Mouse (Mus musculus) MEL (cell line): Measurements from ENCODE around the gene 4931428F04Rik. TPM values are rescaled to one million over a fixed set of nuclear protein-coding genes. Genes with fewer than 3 reads are reported as not detected.

Experiments
- DNase-seq: peaks from one replicate; pipeline ENCODE4 v3.0.0; 2011; ENCODE audit warnings: low read depth, low spot score
- H3K27ac ChIP-seq: 2 replicates; pipeline ENCODE4 v1.5.1; 2012; ENCODE audit warnings: low read depth, mild to moderate bottlenecking, control low read depth, low read length, moderate library complexity; ENCODE audit not compliant: control insufficient read depth
- H3K27me3 ChIP-seq, 2 experiments: fragments of 150-350 bp in 1 of 2; sonication (generic) in 1 of 2; 2 replicates each; pipeline ENCODE4 v1.6.1; 2012; ENCODE audit warnings: low read length in 2 of 2, mild to moderate bottlenecking in 2 of 2, improper control_type of control experiment in 1 of 2, moderate library complexity in 1 of 2; ENCODE audit not compliant: insufficient read depth in 2 of 2, control insufficient read depth in 1 of 2
- H3K36me3 ChIP-seq, 2 experiments: 2 replicates each; pipeline ENCODE4 v1.6.1; 2012 to 2014; ENCODE audit warnings: low read length in 2 of 2, improper control_type of control experiment in 1 of 2, inconsistent platforms in 1 of 2, mild to moderate bottlenecking in 1 of 2; ENCODE audit not compliant: insufficient read depth in 2 of 2, control insufficient read depth in 1 of 2
- H3K4me1 ChIP-seq, 2 experiments: fragments of 150-350 bp in 1 of 2; sonication (generic) in 1 of 2; 2 replicates each; pipeline ENCODE4 v1.6.1; 2012; ENCODE audit warnings: low read length in 2 of 2, improper control_type of control experiment in 1 of 2, mild to moderate bottlenecking in 1 of 2; ENCODE audit not compliant: insufficient read depth in 2 of 2, control insufficient read depth in 1 of 2
- H3K4me3 ChIP-seq, 2 experiments: fragments of 150-350 bp in 1 of 2; sonication (generic) in 1 of 2; 2 replicates each; pipeline ENCODE4 v1.5.1; 2012; ENCODE audit warnings: low read depth in 2 of 2, low read length in 2 of 2, mild to moderate bottlenecking in 2 of 2, moderate library complexity in 2 of 2, control low read depth in 1 of 2, improper control_type of control experiment in 1 of 2; ENCODE audit not compliant: control insufficient read depth in 1 of 2, insufficient read depth in 1 of 2
- H3K79me2 ChIP-seq: 2 replicates; pipeline ENCODE4 v1.6.1; 2012; ENCODE audit warnings: mild to moderate bottlenecking, low read length, moderate library complexity; ENCODE audit not compliant: control insufficient read depth, poor library complexity, insufficient read depth
- H3K9ac ChIP-seq: 2 replicates; pipeline ENCODE4 v1.6.1; 2012; ENCODE audit warnings: low read depth, mild to moderate bottlenecking, control low read depth, low read length, moderate library complexity; ENCODE audit not compliant: control insufficient read depth, poor library complexity, severe bottlenecking
- H3K9me3 ChIP-seq: fragments of 150-350 bp; sonication (generic); replicated peaks from 2 replicates; pipeline ENCODE4 v1.6.1; 2012; ENCODE audit warnings: mild to moderate bottlenecking, low read length, improper control_type of control experiment, moderate library complexity; ENCODE audit not compliant: insufficient read depth
- CHD1 ChIP-seq: IDR thresholded peaks from 2 replicates; pipeline ENCODE4 v1.6.1; 2012; ENCODE audit warnings: low read depth, mild to moderate bottlenecking, inconsistent platforms, low read length, improper control_type of control experiment
- CHD2 ChIP-seq: IDR thresholded peaks from 2 replicates; pipeline ENCODE4 v1.6.1; 2011; ENCODE audit warnings: low read length, improper control_type of control experiment
- CTCF ChIP-seq, 3 experiments: IDR thresholded peaks in 2 of 3; conservative IDR thresholded peaks in 1 of 3; 2 replicates each; pipeline ENCODE4 v1.5.1; 2011 to 2012; ENCODE audit warnings: low read length in 3 of 3, low read depth in 2 of 3, mild to moderate bottlenecking in 2 of 3, improper control_type of control experiment in 1 of 3, inconsistent platforms in 1 of 3, mixed read lengths in 1 of 3, moderate library complexity in 1 of 3; ENCODE audit not compliant: control insufficient read depth in 1 of 3, insufficient read depth in 1 of 3, poor library complexity in 1 of 3, severe bottlenecking in 1 of 3
- E2F4 ChIP-seq: IDR thresholded peaks from 2 replicates; pipeline ENCODE4 v1.6.1; 2011; ENCODE audit warnings: low read depth, low read length, improper control_type of control experiment, borderline replicate concordance
- ELF1 ChIP-seq: IDR thresholded peaks from 2 replicates; pipeline ENCODE4 v1.6.1; 2014; ENCODE audit warnings: low read depth, mild to moderate bottlenecking, inconsistent platforms, low read length, improper control_type of control experiment, moderate library complexity
- EP300 ChIP-seq, 2 experiments: IDR thresholded peaks; 2 replicates each; pipeline ENCODE4 v1.6.1; 2011; ENCODE audit warnings: improper control_type of control experiment in 2 of 2, low read length in 2 of 2, low read depth in 1 of 2, mild to moderate bottlenecking in 1 of 2
- ETS1 ChIP-seq: IDR thresholded peaks from 2 replicates; pipeline ENCODE4 v1.6.1; 2012; ENCODE audit warnings: low read depth, mild to moderate bottlenecking, inconsistent platforms, low read length, improper control_type of control experiment, moderate library complexity
- GATA1 ChIP-seq: IDR thresholded peaks from 2 replicates; pipeline ENCODE4 v1.6.1; 2011; ENCODE audit warnings: low read depth, low read length, improper control_type of control experiment
- HCFC1 ChIP-seq: IDR thresholded peaks from 2 replicates; pipeline ENCODE4 v1.6.1; 2012; ENCODE audit warnings: low read depth, mild to moderate bottlenecking, inconsistent platforms, low read length, improper control_type of control experiment, moderate library complexity
- KAT2A ChIP-seq: conservative IDR thresholded peaks from 2 replicates; pipeline ENCODE4 v1.6.1; 2012; ENCODE audit warnings: low read depth, low read length, improper control_type of control experiment, inconsistent platforms
- MAFK ChIP-seq: IDR thresholded peaks from 2 replicates; pipeline ENCODE4 v1.6.1; 2011; ENCODE audit warnings: low read depth, mild to moderate bottlenecking, low read length, improper control_type of control experiment, borderline replicate concordance
- MAX ChIP-seq: IDR thresholded peaks from 2 replicates; pipeline ENCODE4 v1.6.1; 2011; ENCODE audit warnings: low read length, improper control_type of control experiment
- MXI1 ChIP-seq: IDR thresholded peaks from 2 replicates; pipeline ENCODE4 v1.6.1; 2011; ENCODE audit warnings: mild to moderate bottlenecking, low read depth, low read length, improper control_type of control experiment
- NELFE ChIP-seq: IDR thresholded peaks from 2 replicates; pipeline ENCODE4 v1.6.1; 2011; ENCODE audit warnings: low read depth, low read length, improper control_type of control experiment
- NRF1 ChIP-seq: IDR thresholded peaks from 2 replicates; pipeline ENCODE4 v1.6.1; 2014; ENCODE audit warnings: low read depth, mild to moderate bottlenecking, inconsistent platforms, low read length, improper control_type of control experiment, moderate library complexity; ENCODE audit not compliant: poor library complexity, insufficient read depth, severe bottlenecking
- POLR2A ChIP-seq, 2 experiments: IDR thresholded peaks; 2 replicates each; pipeline ENCODE4 v1.6.1; 2011 to 2012; ENCODE audit warnings: low read length in 2 of 2, mild to moderate bottlenecking in 2 of 2, control low read depth in 1 of 2, improper control_type of control experiment in 1 of 2, low read depth in 1 of 2, moderate library complexity in 1 of 2; ENCODE audit not compliant: control insufficient read depth in 1 of 2, insufficient read depth in 1 of 2, poor library complexity in 1 of 2
- POLR2AphosphoS2 ChIP-seq: IDR thresholded peaks from 2 replicates; pipeline ENCODE4 v1.6.1; 2011; ENCODE audit warnings: low read length, improper control_type of control experiment
- POLR2AphosphoS5 ChIP-seq: IDR thresholded peaks from 2 replicates; pipeline ENCODE4 v1.6.1; 2012; ENCODE audit warnings: low read depth, borderline replicate concordance, mild to moderate bottlenecking, inconsistent platforms, low read length, moderate library complexity, mixed read lengths
- RAD21 ChIP-seq: IDR thresholded peaks from 2 replicates; pipeline ENCODE4 v1.6.1; 2011; ENCODE audit warnings: mild to moderate bottlenecking, low read depth, low read length, improper control_type of control experiment
- RCOR1 ChIP-seq: IDR thresholded peaks from 2 replicates; pipeline ENCODE4 v1.6.1; 2012; ENCODE audit warnings: low read depth, mild to moderate bottlenecking, inconsistent platforms, low read length, improper control_type of control experiment
- SIN3A ChIP-seq: IDR thresholded peaks from 2 replicates; pipeline ENCODE4 v1.6.1; 2012; ENCODE audit warnings: low read length, improper control_type of control experiment, inconsistent platforms
- TAL1 ChIP-seq: IDR thresholded peaks from 2 replicates; pipeline ENCODE4 v1.6.1; 2012; ENCODE audit warnings: mild to moderate bottlenecking, inconsistent platforms, low read length, moderate library complexity, mixed read lengths
- ZC3H11A ChIP-seq: IDR thresholded peaks from 2 replicates; pipeline ENCODE4 v1.6.1; 2012; ENCODE audit warnings: low read depth, mild to moderate bottlenecking, inconsistent platforms, low read length, improper control_type of control experiment
- ZKSCAN1 ChIP-seq: IDR thresholded peaks from 2 replicates; pipeline ENCODE4 v1.6.1; 2012; ENCODE audit warnings: low read depth, mild to moderate bottlenecking, inconsistent platforms, low read length, improper control_type of control experiment, moderate library complexity
- polyA plus RNA-seq, 2 experiments: library from polyadenylated mRNA; stranded (reverse) in 1 of 2; unstranded in 1 of 2; fragments of >175 nt in 1 of 2; fragments of >200 nt in 1 of 2; gene quantifications; 2 replicates each; pipeline versions ENCODE4 v1.2.1 to v1.2.4; 2012; ENCODE audit warnings: low replicate concordance in 2 of 2, low read depth in 1 of 2; ENCODE audit not compliant: insufficient read length in 2 of 2, insufficient read depth in 1 of 2, missing spikeins in 1 of 2
- total RNA-seq: library from RNA; depleted of rRNA; stranded (reverse); fragments of 300-350 nt; gene quantifications from 2 replicates; pipeline ENCODE4 v1.2.3, GENCODE M21; 2012

4931428F04Rik gene
- total and polyA plus RNA-seq, 3 experiments, result 8.2 to 13.0 TPM; not detected in 1

DNA sequence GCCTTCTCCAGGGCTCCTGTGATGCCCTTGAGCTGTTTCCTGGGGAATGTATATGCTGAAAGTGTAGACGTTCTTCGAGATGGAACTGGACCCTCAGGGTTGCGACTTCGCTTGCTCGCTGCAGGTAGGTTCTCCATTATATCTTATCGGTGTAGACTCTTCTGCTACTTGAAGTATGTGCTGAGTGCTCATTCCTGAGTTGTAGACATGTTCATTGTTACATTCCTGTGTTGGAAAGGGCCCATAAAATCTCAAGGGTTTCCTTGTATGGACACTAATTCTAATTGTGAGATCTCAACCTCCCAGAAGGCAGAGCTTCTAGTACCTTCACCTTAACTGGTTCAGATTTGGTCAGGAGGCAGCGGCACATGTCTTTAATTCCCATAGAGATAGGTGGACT, 48.6 kb downstream of the 4931428F04Rik start:
- Histone ChIP-seq H3K27ac (no peak overlapping the region), H3K27me3 (no peaks in the 10 kb centered on the region), H3K79me2 (no peaks in the 10 kb centered on the region), H3K4me1 (peaks cover 0 to 3% of the 10 kb centered on the region in 2 experiments; a peak in 2 of 4 replicates), H3K4me3 (no peak overlapping the region), H3K9ac (no peak overlapping the region), H3K9me3 (no peaks in the 10 kb centered on the region)
- DNase-seq, result no peak
- no peak for TF ChIP-seq ZKSCAN1
- TF ChIP-seq SIN3A, result no peak
- TF ChIP-seq NRF1, result no peak
- no peak for TF ChIP-seq CHD1
- no peak for TF ChIP-seq MAX
- TF ChIP-seq ETS1, result no peak
- TF ChIP-seq MXI1, result no peak
- no peak for TF ChIP-seq E2F4
- TF ChIP-seq CTCF (IDR thresholded peaks at IDR 0.05 in 2 of 3, conservative IDR thresholded peaks at IDR 0.05 in 1 of 3; ENCODE audit: control insufficient read depth in 1 of 3, insufficient read depth in 1 of 3, low read depth in 2 of 3, low read length in 3 of 3, poor library complexity in 1 of 3, severe bottlenecking in 1 of 3), result no peak
- TF ChIP-seq, all 39 proteins: peak for 0
- H3K36me3 ChIP-seq, result peaks cover 3 to 5% of the 10 kb centered on the region in 2 experiments

DNA sequence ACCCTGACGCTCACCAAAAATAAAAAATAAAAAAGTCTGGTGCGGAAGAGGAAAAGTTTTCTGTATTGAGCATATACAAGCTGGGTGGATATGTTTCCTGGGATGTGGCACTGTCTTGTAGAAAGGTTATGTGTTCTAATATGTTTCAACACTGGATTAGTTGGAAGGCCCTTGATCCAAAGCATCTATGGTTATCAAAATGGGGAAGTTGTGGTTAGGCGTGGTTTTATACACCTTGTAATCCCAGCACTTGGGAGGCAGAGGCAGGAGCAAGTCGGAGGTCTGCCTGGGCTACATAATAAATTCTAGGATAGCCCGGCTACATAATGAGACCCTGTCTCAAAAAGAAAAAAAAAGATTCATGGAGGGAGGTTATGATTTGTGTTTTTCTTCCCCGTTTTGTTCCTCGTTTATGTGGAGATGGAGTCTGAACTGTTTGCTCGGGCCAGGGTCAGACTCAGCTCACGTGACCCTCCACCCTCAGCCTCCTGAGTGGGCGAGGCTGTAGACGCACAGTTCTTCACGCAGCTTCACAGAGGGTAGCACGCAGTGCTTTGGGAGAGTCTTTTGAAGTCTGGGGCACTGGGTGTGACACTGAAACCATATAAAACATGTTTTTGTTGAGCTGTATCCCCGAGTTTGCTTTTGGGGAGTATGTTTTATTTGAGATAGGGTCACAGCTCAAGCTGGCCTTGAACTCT, 52.1 kb downstream of the 4931428F04Rik start:
- Histone ChIP-seq H3K36me3 (peaks cover 8 to 13% of the 10 kb centered on the region in 2 experiments), H3K27ac (no peak overlapping the region), H3K79me2 (no peaks in the 10 kb centered on the region), H3K9ac (no peak overlapping the region), H3K9me3 (no peaks in the 10 kb centered on the region), H3K4me1 (peaks cover under 1 to 3% of the 10 kb centered on the region in 2 experiments), H3K27me3 (no peaks in the 10 kb centered on the region), H3K4me3 (no peak overlapping the region)
- peak; percentile 74 for DNase-seq
- TF ChIP-seq EP300 (IDR thresholded peaks at IDR 0.05; ENCODE audit: low read depth in 1 of 2, low read length in 2 of 2), result peak in 1 of 2 experiments; percentile 53; a peak in 1 of 4 replicates
- TF ChIP-seq RCOR1, result peak; percentile 53
- TF ChIP-seq NELFE, result no peak
- TF ChIP-seq POLR2AphosphoS2, result no peak
- TF ChIP-seq POLR2A (IDR thresholded peaks at IDR 0.05; ENCODE audit: control insufficient read depth in 1 of 2, insufficient read depth in 1 of 2, low read depth in 1 of 2, low read length in 2 of 2, poor library complexity in 1 of 2), result no peak
- TF ChIP-seq KAT2A, result no peak

- no peak overlapping the region for H3K27ac ChIP-seq
- H3K27me3 ChIP-seq, result no peaks in the 10 kb centered on the region
- no peaks in the 10 kb centered on the region for H3K79me2 ChIP-seq
- H3K9ac ChIP-seq, result no peak overlapping the region
- H3K4me1 ChIP-seq, result peaks cover 5 to 8% of the 10 kb centered on the region in 2 experiments
- no peak for DNase-seq
- peaks cover 6 to 25% of the 10 kb centered on the region in 2 experiments for H3K36me3 ChIP-seq
- no peaks in the 10 kb centered on the region for H3K9me3 ChIP-seq
- H3K4me3 ChIP-seq, result no peak overlapping the region
- TF ChIP-seq MAFK (no peak), ZC3H11A (no peak), HCFC1 (no peak), ELF1 (no peak), RAD21 (no peak), GATA1 (no peak), ZKSCAN1 (no peak), NELFE (no peak), KAT2A (no peak), CHD2 (no peak), NRF1 (no peak), POLR2AphosphoS5 (no peak), CHD1 (no peak), TAL1 (no peak), MAX (no peak)
Observed at GRCm38 (mm10) chr8:105235206-105235605, 54.5 kb downstream of the 4931428F04Rik start.
